Mouse (Mus musculus): ENCODE measurements around the gene Gli2.

DNA sequence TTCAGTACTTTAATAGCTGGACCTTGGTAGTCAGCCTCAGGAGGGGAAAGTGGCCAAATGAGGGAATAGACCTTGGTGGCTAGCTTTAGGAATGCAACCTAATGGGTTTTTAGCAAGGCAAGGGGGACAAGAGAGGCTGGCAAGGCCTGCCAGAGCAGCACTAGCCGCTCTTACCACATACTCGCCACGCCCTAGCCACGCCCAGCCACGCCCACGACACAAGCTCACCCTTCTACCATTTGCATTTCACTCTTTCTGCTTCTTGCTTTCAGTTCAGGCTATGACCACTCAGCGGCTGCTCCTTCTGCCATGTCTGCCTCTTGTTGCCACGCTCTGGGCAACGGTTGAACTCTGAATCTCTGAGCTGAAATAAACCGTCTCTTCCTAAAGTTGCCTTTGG, 32.4 kb upstream of the Gli2 start:
- TF ChIP-seq POLR2AphosphoS2 (IDR thresholded peaks at IDR 0.05; ENCODE audit: insufficient read length, low read depth): no peak
- no peak for TF ChIP-seq POLR2A (IDR thresholded peaks at IDR 0.05; ENCODE audit: insufficient read length, low read depth)
- TF ChIP-seq E2F4 (IDR thresholded peaks at IDR 0.05; ENCODE audit: insufficient read depth): no peak
- TF ChIP-seq CEBPB (IDR thresholded peaks at IDR 0.05; ENCODE audit: insufficient read depth, poor library complexity, severe bottlenecking): no peak
- no peak for TF ChIP-seq TCF12 (IDR thresholded peaks at IDR 0.05; ENCODE audit: insufficient read depth, poor library complexity, severe bottlenecking)
- TF ChIP-seq USF1 (IDR thresholded peaks at IDR 0.05; ENCODE audit: low read depth): no peak
- TF ChIP-seq MYOG (IDR thresholded peaks at IDR 0.05; ENCODE audit: control insufficient read depth in 1 of 3, insufficient read depth in 1 of 3, insufficient read length in 2 of 3, low read depth in 2 of 3): no peak
- TF ChIP-seq MAX (IDR thresholded peaks at IDR 0.05; ENCODE audit: low read depth): no peak
- no peak for TF ChIP-seq TCF3 (IDR thresholded peaks at IDR 0.05; ENCODE audit: insufficient read length, low read depth)
- TF ChIP-seq MYOD1 (IDR thresholded peaks at IDR 0.05; ENCODE audit: control insufficient read depth in 1 of 3, insufficient read length in 2 of 3, low read depth in 2 of 3): no peak

All from myocyte (in vitro differentiated cells).